Mouse (Mus musculus): ENCODE measurements around the gene Rit1. TPM values are rescaled to one million over a fixed set of nuclear protein-coding genes. Genes with fewer than 3 reads are reported as not detected.

Gene Rit1
- polyA plus RNA-seq, 1 experiment from 2014 or later, result 62.6 TPM

- Histone ChIP-seq H3K4me3 (ENCODE audit: control insufficient read depth in 1 of 2, insufficient read depth in 1 of 2, low read depth in 1 of 2, low read length in 2 of 2) (peak overlapping the region; percentile 97 to 99), H3K36me3 (ENCODE audit: control insufficient read depth, insufficient read depth, low read length) (peaks cover 49% of the 10 kb centered on the region), H3K27me3 (ENCODE audit: control insufficient read depth, insufficient read depth, low read length) (no peaks in the 10 kb centered on the region), H3K4me1 (ENCODE audit: control insufficient read depth in 2 of 2, insufficient read depth in 2 of 2, low read length in 2 of 2) (peaks cover 3 to 20% of the 10 kb centered on the region in 2 experiments; a peak in 3 of 4 replicates), H3K27ac (replicated peaks in 1 of 2; ENCODE audit: control insufficient read depth in 1 of 2, insufficient read depth in 1 of 2, low read depth in 2 of 2, low read length in 2 of 2) (peak overlapping the region; percentile 97 to 99; a peak in 3 of 4 replicates), H3K9ac (ENCODE audit: low read length) (peak overlapping the region; percentile 98), H3K9me3 (ENCODE audit: control insufficient read depth, low read length) (no peaks in the 10 kb centered on the region), H3K4me2 (ENCODE audit: low read length) (peak overlapping the region; percentile 98)
- WGBS, result 28% methylated on average over 13 of the region's 13 CpGs
- no peak for ATAC-seq (ENCODE audit: insufficient number of reproducible peaks, insufficient read depth, low FRiP score, low read depth)
Measured at GRCm38 (mm10) chr3:88686734-88687611, 29.7 kb upstream of the Rit1 start.

- no peak overlapping the region for H3K4me2 ChIP-seq (ENCODE audit: low read length)
- no peak overlapping the region for H3K27ac ChIP-seq (replicated peaks in 1 of 2; ENCODE audit: control insufficient read depth in 1 of 2, insufficient read depth in 1 of 2, low read depth in 2 of 2, low read length in 2 of 2)
- H3K36me3 ChIP-seq (ENCODE audit: control insufficient read depth, insufficient read depth, low read length), result peaks cover 70% of the 10 kb centered on the region
- H3K9ac ChIP-seq (ENCODE audit: low read length), result no peak overlapping the region
- H3K9me3 ChIP-seq (ENCODE audit: control insufficient read depth, low read length), result no peaks in the 10 kb centered on the region
- WGBS, result 70% methylated on average over 5 of the region's 5 CpGs
- H3K27me3 ChIP-seq (ENCODE audit: control insufficient read depth, insufficient read depth, low read length), result no peaks in the 10 kb centered on the region
- no peak overlapping the region for H3K4me3 ChIP-seq (ENCODE audit: control insufficient read depth in 1 of 2, insufficient read depth in 1 of 2, low read depth in 1 of 2, low read length in 2 of 2)
- ATAC-seq (ENCODE audit: insufficient number of reproducible peaks, insufficient read depth, low FRiP score, low read depth), result no peak
- peaks cover 3 to 20% of the 10 kb centered on the region in 2 experiments; a peak in 3 of 4 replicates for H3K4me1 ChIP-seq (ENCODE audit: control insufficient read depth in 2 of 2, insufficient read depth in 2 of 2, low read length in 2 of 2)
Measured at GRCm38 (mm10) chr3:88689079-88689478, 27.6 kb upstream of the Rit1 start.

GRCm38 (mm10) chr3:88695545-88695944 is 21.1 kb upstream of the Rit1 start:
- no peak overlapping the region for H3K4me2 ChIP-seq (ENCODE audit: low read length)
- no peak overlapping the region for H3K9ac ChIP-seq (ENCODE audit: low read length)
- no peak overlapping the region for H3K4me3 ChIP-seq (ENCODE audit: control insufficient read depth in 1 of 2, insufficient read depth in 1 of 2, low read depth in 1 of 2, low read length in 2 of 2)
- H3K9me3 ChIP-seq (ENCODE audit: control insufficient read depth, low read length), result no peaks in the 10 kb centered on the region
- H3K27ac ChIP-seq (replicated peaks in 1 of 2; ENCODE audit: control insufficient read depth in 1 of 2, insufficient read depth in 1 of 2, low read depth in 2 of 2, low read length in 2 of 2), result no peak overlapping the region
- H3K4me1 ChIP-seq (ENCODE audit: control insufficient read depth in 2 of 2, insufficient read depth in 2 of 2, low read length in 2 of 2), result peaks cover 0 to 5% of the 10 kb centered on the region in 2 experiments; a peak in 3 of 4 replicates
- peaks cover 99% of the 10 kb centered on the region for H3K36me3 ChIP-seq (ENCODE audit: control insufficient read depth, insufficient read depth, low read length)
- ATAC-seq (ENCODE audit: insufficient number of reproducible peaks, insufficient read depth, low FRiP score, low read depth), result no peak
- no peaks in the 10 kb centered on the region for H3K27me3 ChIP-seq (ENCODE audit: control insufficient read depth, insufficient read depth, low read length)

GRCm38 (mm10) chr3:88698051-88698450 is 18.6 kb upstream of the Rit1 start:
- Histone ChIP-seq H3K9ac (ENCODE audit: low read length) (no peak overlapping the region), H3K4me2 (ENCODE audit: low read length) (no peak overlapping the region), H3K4me3 (ENCODE audit: control insufficient read depth in 1 of 2, insufficient read depth in 1 of 2, low read depth in 1 of 2, low read length in 2 of 2) (no peak overlapping the region), H3K9me3 (ENCODE audit: control insufficient read depth, low read length) (no peaks in the 10 kb centered on the region), H3K27ac (replicated peaks in 1 of 2; ENCODE audit: control insufficient read depth in 1 of 2, insufficient read depth in 1 of 2, low read depth in 2 of 2, low read length in 2 of 2) (no peak overlapping the region), H3K36me3 (ENCODE audit: control insufficient read depth, insufficient read depth, low read length) (peaks cover 96% of the 10 kb centered on the region), H3K4me1 (ENCODE audit: control insufficient read depth in 2 of 2, insufficient read depth in 2 of 2, low read length in 2 of 2) (peaks cover 2 to 19% of the 10 kb centered on the region in 2 experiments; a peak in 3 of 4 replicates), H3K27me3 (ENCODE audit: control insufficient read depth, insufficient read depth, low read length) (no peaks in the 10 kb centered on the region)
- no peak for ATAC-seq (ENCODE audit: insufficient number of reproducible peaks, insufficient read depth, low FRiP score, low read depth)
- WGBS, result 97% methylated on average over 1 of the region's 1 CpGs

- WGBS, result 93% methylated on average over 6 of the region's 6 CpGs
- no peak overlapping the region for H3K27ac ChIP-seq (replicated peaks in 1 of 2; ENCODE audit: control insufficient read depth in 1 of 2, insufficient read depth in 1 of 2, low read depth in 2 of 2, low read length in 2 of 2)
- no peaks in the 10 kb centered on the region for H3K27me3 ChIP-seq (ENCODE audit: control insufficient read depth, insufficient read depth, low read length)
- no peak overlapping the region for H3K9ac ChIP-seq (ENCODE audit: low read length)
- H3K36me3 ChIP-seq (ENCODE audit: control insufficient read depth, insufficient read depth, low read length), result peaks cover 96% of the 10 kb centered on the region
- no peak overlapping the region for H3K4me3 ChIP-seq (ENCODE audit: control insufficient read depth in 1 of 2, insufficient read depth in 1 of 2, low read depth in 1 of 2, low read length in 2 of 2)
- H3K9me3 ChIP-seq (ENCODE audit: control insufficient read depth, low read length), result no peaks in the 10 kb centered on the region
- H3K4me2 ChIP-seq (ENCODE audit: low read length), result no peak overlapping the region
- no peak for ATAC-seq (ENCODE audit: insufficient number of reproducible peaks, insufficient read depth, low FRiP score, low read depth)
- H3K4me1 ChIP-seq (ENCODE audit: control insufficient read depth in 2 of 2, insufficient read depth in 2 of 2, low read length in 2 of 2), result peaks cover 2 to 19% of the 10 kb centered on the region in 2 experiments; a peak in 3 of 4 replicates
Measured at GRCm38 (mm10) chr3:88698834-88699233, 17.8 kb upstream of the Rit1 start.

GRCm38 (mm10) chr3:88700247-88700646 is 16.4 kb upstream of the Rit1 start:
- H3K36me3 ChIP-seq (ENCODE audit: control insufficient read depth, insufficient read depth, low read length), result peaks cover 95% of the 10 kb centered on the region
- H3K4me2 ChIP-seq (ENCODE audit: low read length), result no peak overlapping the region
- WGBS, result 83% methylated on average over 3 of the region's 3 CpGs
- no peaks in the 10 kb centered on the region for H3K27me3 ChIP-seq (ENCODE audit: control insufficient read depth, insufficient read depth, low read length)
- peaks cover 2 to 19% of the 10 kb centered on the region in 2 experiments; a peak in 3 of 4 replicates for H3K4me1 ChIP-seq (ENCODE audit: control insufficient read depth in 2 of 2, insufficient read depth in 2 of 2, low read length in 2 of 2)
- H3K9ac ChIP-seq (ENCODE audit: low read length), result no peak overlapping the region
- H3K27ac ChIP-seq (replicated peaks in 1 of 2; ENCODE audit: control insufficient read depth in 1 of 2, insufficient read depth in 1 of 2, low read depth in 2 of 2, low read length in 2 of 2), result no peak overlapping the region
- ATAC-seq (ENCODE audit: insufficient number of reproducible peaks, insufficient read depth, low FRiP score, low read depth), result no peak
- H3K4me3 ChIP-seq (ENCODE audit: control insufficient read depth in 1 of 2, insufficient read depth in 1 of 2, low read depth in 1 of 2, low read length in 2 of 2), result no peak overlapping the region
- H3K9me3 ChIP-seq (ENCODE audit: control insufficient read depth, low read length), result no peaks in the 10 kb centered on the region

GRCm38 (mm10) chr3:88701222-88701621 is 15.4 kb upstream of the Rit1 start:
- H3K36me3 ChIP-seq (ENCODE audit: control insufficient read depth, insufficient read depth, low read length), result peaks cover 94% of the 10 kb centered on the region
- no peaks in the 10 kb centered on the region for H3K27me3 ChIP-seq (ENCODE audit: control insufficient read depth, insufficient read depth, low read length)
- 24% methylated on average over 3 of the region's 3 CpGs for WGBS
- peak; percentile 64 for ATAC-seq (ENCODE audit: insufficient number of reproducible peaks, insufficient read depth, low FRiP score, low read depth)
- H3K4me2 ChIP-seq (ENCODE audit: low read length), result no peak overlapping the region; the same call in 1 of the 2 replicates
- no peak overlapping the region for H3K9ac ChIP-seq (ENCODE audit: low read length)
- no peak overlapping the region for H3K4me3 ChIP-seq (ENCODE audit: control insufficient read depth in 1 of 2, insufficient read depth in 1 of 2, low read depth in 1 of 2, low read length in 2 of 2)
- H3K4me1 ChIP-seq (ENCODE audit: control insufficient read depth in 2 of 2, insufficient read depth in 2 of 2, low read length in 2 of 2), result peaks cover 2 to 19% of the 10 kb centered on the region in 2 experiments; a peak in 3 of 4 replicates
- peak overlapping the region in 1 of 2 experiments; percentile 39; a peak in 1 of 4 replicates for H3K27ac ChIP-seq (replicated peaks in 1 of 2; ENCODE audit: control insufficient read depth in 1 of 2, insufficient read depth in 1 of 2, low read depth in 2 of 2, low read length in 2 of 2)
- H3K9me3 ChIP-seq (ENCODE audit: control insufficient read depth, low read length), result no peaks in the 10 kb centered on the region

Measured in heart, embryonic 14.5 days (tissue).